Mouse (Mus musculus): Measurements from ENCODE around the gene Gm21256.
"Not testable (repeated sequence)": the region's sequence is repeated elsewhere in the genome, so short reads cannot be mapped to it uniquely, and the experiment has no call there.

The Gm21256 gene

DNA sequence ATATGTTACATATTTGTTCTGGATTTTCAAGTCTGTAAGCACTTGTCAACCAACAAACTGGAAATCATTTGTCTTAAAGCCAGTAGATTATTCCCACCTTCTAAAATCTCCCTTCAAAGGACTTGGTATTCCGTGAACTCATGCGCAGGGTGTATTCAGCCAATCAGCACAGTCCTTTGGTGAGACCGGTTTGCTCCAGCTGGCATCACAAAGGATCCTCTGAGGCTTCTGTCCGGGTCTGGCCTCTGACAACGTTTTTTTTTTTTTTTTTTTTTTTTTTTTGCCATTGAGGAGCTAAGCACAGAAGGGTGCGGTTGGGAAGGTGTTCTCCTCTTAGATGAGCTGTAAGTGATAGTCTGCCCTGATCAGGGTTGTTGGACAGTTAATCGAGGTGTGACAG is at the start of gene Gm21256:
Gm21256 (plus strand) TSS at position 301 of the 400 bp plus-strand sequence.
- not testable (repeated sequence) for TF ChIP-seq GATA4 (IDR thresholded peaks at IDR 0.05; ENCODE audit: insufficient replicate concordance, low read length)

Measured in liver, adult (tissue).